Mouse (Mus musculus): ENCODE data around the gene Radil. TPM values are rescaled to one million over a fixed set of nuclear protein-coding genes. Genes with fewer than 3 reads are reported as not detected.

The Radil gene
- polyA plus RNA-seq, 1 experiment from 2014 or later = 2.0 TPM

GRCm38 (mm10) chr5:142529915-142530314 is 21.0 kb downstream of the Radil start, which contains the start of gene Papolb:
Gene Papolb (minus strand): TSS chr5:142530076.
- Histone ChIP-seq H3K9me3 (no peaks in the 10 kb centered on the region), H3K4me2 (peak within 1 kb of the TSS; percentile 42), H3K27ac (no peak within 1 kb of the TSS), H3K4me1 (no peaks in the 10 kb centered on the region; the same call in 1 of the 2 replicates), H3K4me3 (replicated peaks) (peak within 1 kb of the TSS; percentile 19; the same call in 1 of the 2 replicates), H3K27me3 (replicated peaks) (peaks cover 9% of the 10 kb centered on the region; the same call in 1 of the 2 replicates), H3K36me3 (no peaks in the 10 kb centered on the region), H3K9ac (no peak within 1 kb of the TSS)
- 37% methylated on average over 41 of the region's 41 CpGs for WGBS
- no peak for ATAC-seq (ENCODE audit: insufficient read depth, low FRiP score, low read depth)

- no peaks in the 10 kb centered on the region for H3K36me3 ChIP-seq
- H3K27me3 ChIP-seq (replicated peaks) = peaks cover 2% of the 10 kb centered on the region; the same call in 1 of the 2 replicates
- no peak overlapping the region for H3K4me3 ChIP-seq (replicated peaks)
- H3K9ac ChIP-seq = no peak overlapping the region
- ATAC-seq (ENCODE audit: insufficient read depth, low FRiP score, low read depth) = no peak
- H3K4me1 ChIP-seq = no peaks in the 10 kb centered on the region; the same call in 1 of the 2 replicates
- no peaks in the 10 kb centered on the region for H3K9me3 ChIP-seq
- WGBS = 55% methylated on average over 8 of the region's 8 CpGs
- peak overlapping the region; percentile 35 for H3K27ac ChIP-seq
- no peak overlapping the region for H3K4me2 ChIP-seq
These were observed 26.0 kb downstream of the Radil start for GRCm38 (mm10) chr5:142524711-142525464.

GRCm38 (mm10) chr5:142521195-142521866 is 29.6 kb downstream of the Radil start:
- H3K27me3 ChIP-seq (replicated peaks) = no peaks in the 10 kb centered on the region
- H3K9me3 ChIP-seq = no peaks in the 10 kb centered on the region
- H3K36me3 ChIP-seq = no peaks in the 10 kb centered on the region
- no peak overlapping the region for H3K9ac ChIP-seq
- H3K4me1 ChIP-seq = no peaks in the 10 kb centered on the region; the same call in 1 of the 2 replicates
- no peak overlapping the region for H3K4me3 ChIP-seq (replicated peaks)
- whole genome bisulfite sequencing = 78% methylated on average over 11 of the region's 11 CpGs
- no peak for ATAC-seq (ENCODE audit: insufficient read depth, low FRiP score, low read depth)
- no peak overlapping the region for H3K4me2 ChIP-seq
- H3K27ac ChIP-seq = no peak overlapping the region

- no peak overlapping the region for H3K9ac ChIP-seq
- H3K27ac ChIP-seq = no peak overlapping the region
- H3K36me3 ChIP-seq = no peaks in the 10 kb centered on the region
- no peaks in the 10 kb centered on the region; the same call in 1 of the 2 replicates for H3K4me1 ChIP-seq
- no peak overlapping the region for H3K4me2 ChIP-seq
- ATAC-seq (ENCODE audit: insufficient read depth, low FRiP score, low read depth) = no peak
- H3K9me3 ChIP-seq = no peaks in the 10 kb centered on the region
- no peaks in the 10 kb centered on the region for H3K27me3 ChIP-seq (replicated peaks)
- 61% methylated on average over 4 of the region's 4 CpGs for WGBS
- H3K4me3 ChIP-seq (replicated peaks) = no peak overlapping the region
These were observed 30.5 kb downstream of the Radil start for GRCm38 (mm10) chr5:142520360-142520759.

- Histone ChIP-seq H3K9me3 (no peaks in the 10 kb centered on the region), H3K27ac (no peak overlapping the region), H3K4me2 (no peak overlapping the region), H3K27me3 (replicated peaks) (no peaks in the 10 kb centered on the region), H3K4me3 (replicated peaks) (no peak overlapping the region), H3K4me1 (no peaks in the 10 kb centered on the region), H3K36me3 (no peaks in the 10 kb centered on the region), H3K9ac (no peak overlapping the region)
- peak; percentile 18; the same call in 1 of the 2 replicates for ATAC-seq (ENCODE audit: insufficient read depth, low FRiP score, low read depth)
- 51% methylated on average over 6 of the region's 6 CpGs for WGBS
These were observed 31.9 kb downstream of the Radil start for GRCm38 (mm10) chr5:142518973-142519372.

GRCm38 (mm10) chr5:142512112-142512511 is 38.8 kb downstream of the Radil start:
- WGBS = 79% methylated on average over 4 of the region's 4 CpGs
- no peak for ATAC-seq (ENCODE audit: insufficient read depth, low FRiP score, low read depth)

GRCm38 (mm10) chr5:142510061-142510414 is 40.9 kb downstream of the Radil start:
- no peak overlapping the region for H3K9ac ChIP-seq
- H3K27me3 ChIP-seq (replicated peaks) = no peaks in the 10 kb centered on the region
- 67% methylated on average over 7 of the region's 7 CpGs for WGBS
- no peak overlapping the region for H3K27ac ChIP-seq
- no peak overlapping the region for H3K4me2 ChIP-seq
- H3K4me1 ChIP-seq = 0 out of 2 replicates have a peak, but pooled peaks cover 10% of the 10 kb centered on the region
- no peaks in the 10 kb centered on the region for H3K36me3 ChIP-seq
- no peaks in the 10 kb centered on the region for H3K9me3 ChIP-seq
- no peak for ATAC-seq (ENCODE audit: insufficient read depth, low FRiP score, low read depth)
- H3K4me3 ChIP-seq (replicated peaks) = no peak overlapping the region

More at GRCm38 (mm10) chr5:142512112-142512511, 38.8 kb downstream of the Radil start:
- Histone ChIP-seq H3K27me3 (replicated peaks) (no peaks in the 10 kb centered on the region), H3K4me3 (replicated peaks) (no peak overlapping the region), H3K9me3 (no peaks in the 10 kb centered on the region), H3K4me2 (no peak overlapping the region), H3K4me1 (0 out of 2 replicates have a peak, but pooled peaks cover 10% of the 10 kb centered on the region), H3K9ac (no peak overlapping the region), H3K27ac (no peak overlapping the region), H3K36me3 (no peaks in the 10 kb centered on the region)

- 0 out of 2 replicates have a peak, but pooled peaks cover 10% of the 10 kb centered on the region for H3K4me1 ChIP-seq
- H3K4me2 ChIP-seq = no peak overlapping the region
- 32% methylated on average over 15 of the region's 15 CpGs for WGBS
- no peaks in the 10 kb centered on the region for H3K36me3 ChIP-seq
- H3K9ac ChIP-seq = no peak overlapping the region
- no peak for ATAC-seq (ENCODE audit: insufficient read depth, low FRiP score, low read depth)
- H3K27me3 ChIP-seq (replicated peaks) = no peaks in the 10 kb centered on the region
- H3K27ac ChIP-seq = no peak overlapping the region
- H3K9me3 ChIP-seq = no peaks in the 10 kb centered on the region
- no peak overlapping the region for H3K4me3 ChIP-seq (replicated peaks)
These were observed 41.5 kb downstream of the Radil start for GRCm38 (mm10) chr5:142509141-142510060.

GRCm38 (mm10) chr5:142505695-142506423 is 45.0 kb downstream of the Radil start:
- Histone ChIP-seq H3K27me3 (replicated peaks) (no peaks in the 10 kb centered on the region), H3K9me3 (no peaks in the 10 kb centered on the region), H3K9ac (no peak overlapping the region), H3K4me2 (no peak overlapping the region), H3K27ac (no peak overlapping the region), H3K4me3 (replicated peaks) (no peak overlapping the region), H3K4me1 (peaks cover 12% of the 10 kb centered on the region; the same call in 1 of the 2 replicates), H3K36me3 (no peaks in the 10 kb centered on the region)
- 61% methylated on average over 3 of the region's 3 CpGs for WGBS
- no peak for ATAC-seq (ENCODE audit: insufficient read depth, low FRiP score, low read depth)

GRCm38 (mm10) chr5:142504175-142504574 is 46.7 kb downstream of the Radil start:
- Histone ChIP-seq H3K4me2 (no peak overlapping the region), H3K36me3 (no peaks in the 10 kb centered on the region), H3K9me3 (no peaks in the 10 kb centered on the region), H3K27ac (no peak overlapping the region), H3K9ac (no peak overlapping the region), H3K27me3 (replicated peaks) (no peaks in the 10 kb centered on the region), H3K4me1 (peaks cover 5% of the 10 kb centered on the region; the same call in 1 of the 2 replicates), H3K4me3 (replicated peaks) (no peak overlapping the region)
- ATAC-seq (ENCODE audit: insufficient read depth, low FRiP score, low read depth) = no peak
- WGBS = 78% methylated on average over 3 of the region's 3 CpGs

- peak; percentile 80; the same call in 1 of the 2 replicates for ATAC-seq (ENCODE audit: insufficient read depth, low FRiP score, low read depth)
- no peak overlapping the region for H3K4me2 ChIP-seq
- no peaks in the 10 kb centered on the region for H3K36me3 ChIP-seq
- H3K4me3 ChIP-seq (replicated peaks) = no peak overlapping the region
- no peak overlapping the region for H3K9ac ChIP-seq
- no peak overlapping the region for H3K27ac ChIP-seq
- H3K9me3 ChIP-seq = no peaks in the 10 kb centered on the region
- peaks cover 3% of the 10 kb centered on the region; the same call in 1 of the 2 replicates for H3K4me1 ChIP-seq
- no peaks in the 10 kb centered on the region for H3K27me3 ChIP-seq (replicated peaks)
- 3% methylated on average over 3 of the region's 3 CpGs for WGBS
These were observed 48.5 kb downstream of the Radil start for GRCm38 (mm10) chr5:142502414-142502813.

Data from stomach, embryonic 15.5 days (tissue).